Mouse (Mus musculus) retina, embryonic 14.5 days (tissue): ENCODE measurements at regions not wholly inside any gene's neighbourhood (a gene's known extent, or its start where the extent isn't known, plus 50 kb on each side); places are given as distances from the start of the nearest gene placed in this dataset.

Source experiments
- DNase-seq: peaks from one replicate; pipeline ENCODE4 v3.0.0-alpha.2; 2015; ENCODE audit warnings: low spot score

DNA sequence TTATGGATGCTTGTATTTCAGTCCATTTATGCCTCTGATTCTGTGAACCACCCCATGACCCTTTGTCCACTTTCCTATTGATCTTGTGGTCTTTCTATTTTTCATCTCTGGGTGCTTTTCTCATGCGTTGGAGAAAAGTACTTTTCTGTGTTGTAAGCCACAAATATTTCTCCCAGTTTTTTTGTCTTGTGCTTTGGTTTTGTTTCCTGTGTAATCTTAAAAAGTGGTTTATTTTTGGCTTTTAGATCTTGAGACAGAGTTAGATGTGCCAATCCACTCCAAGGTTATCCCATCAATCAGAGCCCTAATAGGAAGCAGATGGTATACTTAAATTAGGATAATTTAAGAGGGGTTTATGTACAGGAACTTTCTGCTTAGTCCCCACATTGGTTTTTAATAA is 50.0 kb upstream of the Slc22a23 start:
- DNase-seq: no peak
